ENCODE assay signal across 8 mouse cellular contexts in genomic region chr2:130839528-130839873, GRCm38 (mm10).
DNase-seq lines count a peak whose midpoint lies in the region; ATAC-seq and TF ChIP-seq lines count a peak whose summit lies in the region.

No protein-coding gene starts in this region.

- peak overlapping the region; percentile 95 for H3K9ac ChIP-seq in heart, embryonic 14.5 days (ENCODE audit: low read length)
- peak overlapping the region; percentile 90 for H3K9ac ChIP-seq in embryonic facial prominence, embryonic 14.5 days (ENCODE audit: low read depth, low read length)
- peak overlapping the region; percentile 91 for H3K9ac ChIP-seq in intestine, embryonic 16.5 days (ENCODE audit: low read depth, low read length)

- peaks cover 9 to 33% of the 10 kb centered on the region in 2 experiments for H3K4me1 ChIP-seq in heart, embryonic 14.5 days (ENCODE audit: control insufficient read depth in 2 of 2, insufficient read depth in 2 of 2, low read length in 2 of 2)
- peaks cover 21% of the 10 kb centered on the region for H3K4me1 ChIP-seq in E14TG2a.4 (replicated peaks; ENCODE audit: low read depth, low read length)
- H3K4me1 ChIP-seq in embryonic facial prominence, embryonic 14.5 days (ENCODE audit: control insufficient read depth, insufficient read depth, low read length), result peaks cover 12% of the 10 kb centered on the region; the same call in 1 of the 2 replicates
- peaks cover 13% of the 10 kb centered on the region for H3K4me1 ChIP-seq in intestine, embryonic 16.5 days (ENCODE audit: control insufficient read depth, insufficient read depth, low read length)

- H3K9me3 ChIP-seq in heart, embryonic 14.5 days (ENCODE audit: control insufficient read depth, low read length), result no peaks in the 10 kb centered on the region
- H3K9me3 ChIP-seq in E14TG2a.4 (ENCODE audit: low read length), result no peaks in the 10 kb centered on the region
- no peaks in the 10 kb centered on the region for H3K9me3 ChIP-seq in embryonic facial prominence, embryonic 14.5 days (ENCODE audit: control insufficient read depth, low read length)
- no peaks in the 10 kb centered on the region for H3K9me3 ChIP-seq in intestine, embryonic 16.5 days (ENCODE audit: control insufficient read depth, low read length)

- peak overlapping the region; percentile 96 for H3K27ac ChIP-seq in heart, embryonic 14.5 days (replicated peaks in 1 of 2; ENCODE audit: control insufficient read depth in 1 of 2, insufficient read depth in 1 of 2, low read depth in 2 of 2, low read length in 2 of 2)
- peak overlapping the region; percentile 97 for H3K27ac ChIP-seq in embryonic facial prominence, embryonic 14.5 days (replicated peaks; ENCODE audit: low read depth, low read length)
- H3K27ac ChIP-seq in intestine, embryonic 16.5 days (ENCODE audit: low read length), result peak overlapping the region; percentile 92

- H3K79me2 ChIP-seq in myocyte (ENCODE audit: control insufficient read depth, insufficient read depth), result peaks cover 28% of the 10 kb centered on the region

- WGBS in heart, embryonic 14.5 days, result under 1% methylated on average over 19 of the region's 19 CpGs
- 0% methylated on average over 18 of the region's 19 CpGs for WGBS in embryonic facial prominence, embryonic 14.5 days
- under 1% methylated on average over 19 of the region's 19 CpGs for WGBS in intestine, embryonic 16.5 days

- peak overlapping the region; percentile 96 to 99 for H3K4me3 ChIP-seq in heart, embryonic 14.5 days (ENCODE audit: control insufficient read depth in 1 of 2, insufficient read depth in 1 of 2, low read depth in 1 of 2, low read length in 2 of 2)
- H3K4me3 ChIP-seq in E14TG2a.4 (replicated peaks; ENCODE audit: low read length) (peak overlapping the region; percentile 99), myocyte (peak overlapping the region; percentile 88)
- peak overlapping the region; percentile 95 for H3K4me3 ChIP-seq in embryonic facial prominence, embryonic 14.5 days (ENCODE audit: low read depth, low read length)
- H3K4me3 ChIP-seq in intestine, embryonic 16.5 days (ENCODE audit: low read length), result peak overlapping the region; percentile 98

- H3K36me3 ChIP-seq in heart, embryonic 14.5 days (ENCODE audit: control insufficient read depth, insufficient read depth, low read length), result peaks cover 26% of the 10 kb centered on the region
- no peaks in the 10 kb centered on the region for H3K36me3 ChIP-seq in E14TG2a.4 (ENCODE audit: insufficient read depth, low read length)
- peaks cover 11% of the 10 kb centered on the region; the same call in 1 of the 2 replicates for H3K36me3 ChIP-seq in embryonic facial prominence, embryonic 14.5 days (ENCODE audit: control insufficient read depth, insufficient read depth, low read length)
- no peaks in the 10 kb centered on the region for H3K36me3 ChIP-seq in intestine, embryonic 16.5 days (ENCODE audit: control insufficient read depth, insufficient read depth, low read length)
- H3K36me3 ChIP-seq in myocyte (ENCODE audit: control insufficient read depth, insufficient read depth), result no peaks in the 10 kb centered on the region

- H3K4me2 ChIP-seq in heart, embryonic 14.5 days (ENCODE audit: low read length), result peak overlapping the region; percentile 72
- H3K4me2 ChIP-seq in embryonic facial prominence, embryonic 14.5 days (ENCODE audit: low read depth, low read length), result peak overlapping the region; percentile 89
- peak overlapping the region; percentile 95 for H3K4me2 ChIP-seq in intestine, embryonic 16.5 days (ENCODE audit: low read depth, low read length)
- H3K4me2 ChIP-seq in myocyte (ENCODE audit: low read depth), result peak overlapping the region; percentile 87

- no peaks in the 10 kb centered on the region for H3K27me3 ChIP-seq in heart, embryonic 14.5 days (ENCODE audit: control insufficient read depth, insufficient read depth, low read length)
- H3K27me3 ChIP-seq in E14TG2a.4 (ENCODE audit: insufficient read depth, low read length), result peaks cover 7% of the 10 kb centered on the region
- H3K27me3 ChIP-seq in embryonic facial prominence, embryonic 14.5 days (replicated peaks; ENCODE audit: control insufficient read depth, insufficient read depth, low read length), result no peaks in the 10 kb centered on the region
- no peaks in the 10 kb centered on the region for H3K27me3 ChIP-seq in intestine, embryonic 16.5 days (replicated peaks; ENCODE audit: control insufficient read depth, insufficient read depth, low read length)
- H3K27me3 ChIP-seq in myocyte (ENCODE audit: control insufficient read depth, insufficient read depth, insufficient read length), result no peaks in the 10 kb centered on the region

- no peak for DNase-seq in heart, adult 18-20 months
- DNase-seq in embryonic facial prominence, embryonic 14.5 days (ENCODE audit: low spot score), result peak; percentile 67
- DNase-seq in cerebellum, postnatal 10 days, result no peak
- DNase-seq in lung, postnatal 14 days, result no peak

- H3ac ChIP-seq in myocyte (ENCODE audit: control insufficient read depth, insufficient read length), result peak overlapping the region; percentile 89

- no peak for TF ChIP-seq POLR2A in myocyte (IDR thresholded peaks at IDR 0.05; ENCODE audit: insufficient read length, low read depth)

- TF ChIP-seq CTCF in E14TG2a.4 (conservative IDR thresholded peaks at IDR 0.05; ENCODE audit: low read length), result no peak

- peak; percentile 46; the same call in 1 of the 2 replicates for ATAC-seq in heart, embryonic 14.5 days (ENCODE audit: insufficient number of reproducible peaks, insufficient read depth, low FRiP score, low read depth)
- ATAC-seq in embryonic facial prominence, embryonic 14.5 days (ENCODE audit: low read depth), result peak; percentile 38
- peak; percentile 42; the same call in 1 of the 2 replicates for ATAC-seq in intestine, embryonic 16.5 days

TF ChIP-seq in myocyte, 11 proteins besides CTCF, POLR2A, EP300 and RAD21:
- TF ChIP-seq MYOG (IDR thresholded peaks at IDR 0.05; ENCODE audit: control insufficient read depth in 1 of 3, insufficient read depth in 1 of 3, insufficient read length in 2 of 3, low read depth in 2 of 3), result no peak
TF ChIP-seq in myocyte: peak in this region for 0.
